Mouse (Mus musculus): Measurements from ENCODE around the gene Eps15. TPM values are rescaled to one million over a fixed set of nuclear protein-coding genes. Genes with fewer than 3 reads are reported as not detected.

Eps15 gene
- polyA plus RNA-seq, 1 experiment from 2014 or later: 77.9 TPM

DNA sequence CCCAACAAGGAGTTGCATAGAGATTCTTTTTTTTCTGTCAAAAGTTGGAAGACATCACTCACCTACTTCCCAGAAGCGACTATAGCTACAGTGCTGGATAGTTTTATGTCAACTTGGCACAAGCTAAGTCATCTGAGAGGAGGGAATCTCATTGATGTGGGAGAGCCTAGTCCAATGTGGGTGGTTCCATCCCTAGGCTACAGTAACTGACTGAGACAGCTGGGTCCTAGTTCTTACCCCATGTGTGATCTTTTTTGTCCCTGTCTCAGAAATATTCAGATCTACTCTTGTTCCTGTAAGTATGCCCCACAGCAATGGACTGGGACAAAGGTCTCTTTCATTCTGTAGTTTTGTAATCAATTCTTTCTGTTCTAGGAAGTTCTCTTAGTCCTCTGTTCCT lies 137.9 kb downstream of the Eps15 start:
- no peak for DNase-seq (ENCODE audit: low spot score)
- H3K36me3 ChIP-seq (replicated peaks; ENCODE audit: control insufficient read depth, insufficient read depth): no peaks in the 10 kb centered on the region
- 84% methylated on average over 1 of the region's 1 CpGs for WGBS

DNA sequence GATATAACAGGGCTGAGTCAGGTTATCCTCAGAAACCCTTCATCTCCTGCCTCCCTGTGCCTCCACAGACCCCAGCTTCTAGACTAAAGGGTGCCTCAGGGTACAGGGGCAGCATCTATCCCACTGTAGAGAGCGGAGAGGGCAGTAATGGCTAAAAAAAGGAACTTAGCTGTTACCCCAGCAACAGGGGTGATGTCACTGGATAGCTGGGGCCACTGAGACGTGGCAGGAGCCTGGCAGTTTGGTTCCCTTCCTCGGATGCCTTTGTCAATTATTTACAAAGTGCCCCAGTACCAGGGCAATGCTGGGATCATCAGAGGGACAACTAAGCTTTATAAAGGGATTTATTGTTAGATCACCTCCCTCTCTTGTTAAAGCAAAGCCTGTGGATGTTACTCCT lies 138.9 kb downstream of the Eps15 start:
- Histone ChIP-seq H3K4me1 (replicated peaks; ENCODE audit: control insufficient read depth, insufficient read depth, low read length) (no peaks in the 10 kb centered on the region), H3K27me3 (ENCODE audit: control insufficient read depth, insufficient read depth, low read length) (no peaks in the 10 kb centered on the region), H3K9me3 (ENCODE audit: control insufficient read depth, low read length) (no peaks in the 10 kb centered on the region), H3K27ac (no peak overlapping the region), H3K4me2 (replicated peaks) (no peak overlapping the region), H3K4me3 (replicated peaks; ENCODE audit: low read length) (no peak overlapping the region), H3K9ac (no peak overlapping the region), H3K36me3 (replicated peaks; ENCODE audit: control insufficient read depth, insufficient read depth) (no peaks in the 10 kb centered on the region)
- 20% methylated on average over 3 of the region's 3 CpGs for WGBS
- DNase-seq (ENCODE audit: low spot score) (no peak), ATAC-seq (ENCODE audit: low FRiP score) (no peak)

More for the DNA sequence above, 137.9 kb downstream of the Eps15 start:
- Histone ChIP-seq H3K27ac (no peak overlapping the region), H3K9me3 (ENCODE audit: control insufficient read depth, low read length) (no peaks in the 10 kb centered on the region), H3K27me3 (ENCODE audit: control insufficient read depth, insufficient read depth, low read length) (no peaks in the 10 kb centered on the region), H3K9ac (no peak overlapping the region), H3K4me2 (replicated peaks) (no peak overlapping the region), H3K4me3 (replicated peaks; ENCODE audit: low read length) (no peak overlapping the region), H3K4me1 (replicated peaks; ENCODE audit: control insufficient read depth, insufficient read depth, low read length) (no peaks in the 10 kb centered on the region)
- no peak for ATAC-seq (ENCODE audit: low FRiP score)

DNA sequence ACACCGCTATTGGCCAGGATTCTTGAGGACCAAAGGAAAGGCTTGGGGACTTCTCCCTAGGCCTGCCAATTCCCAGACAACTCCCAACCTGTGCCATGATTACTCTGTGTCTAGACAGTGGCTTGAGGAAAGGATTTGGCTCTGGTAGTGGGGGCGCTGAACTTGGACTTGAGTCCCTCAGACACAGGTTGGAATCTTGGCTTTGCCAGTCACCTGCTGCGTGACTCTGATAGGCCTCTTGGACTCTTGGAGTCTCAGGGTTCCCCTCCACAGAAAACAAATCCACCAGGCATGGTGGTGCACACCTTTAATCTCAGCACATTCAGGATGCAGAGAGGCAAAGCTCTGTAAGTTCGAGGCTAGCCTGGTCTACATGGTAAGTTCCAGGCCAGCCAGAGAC lies 139.5 kb downstream of the Eps15 start:
- Histone ChIP-seq H3K27ac (no peak overlapping the region), H3K9ac (no peak overlapping the region), H3K4me1 (replicated peaks; ENCODE audit: control insufficient read depth, insufficient read depth, low read length) (no peaks in the 10 kb centered on the region), H3K4me3 (replicated peaks; ENCODE audit: low read length) (no peak overlapping the region), H3K36me3 (replicated peaks; ENCODE audit: control insufficient read depth, insufficient read depth) (no peaks in the 10 kb centered on the region), H3K27me3 (ENCODE audit: control insufficient read depth, insufficient read depth, low read length) (no peaks in the 10 kb centered on the region), H3K9me3 (ENCODE audit: control insufficient read depth, low read length) (no peaks in the 10 kb centered on the region), H3K4me2 (replicated peaks) (no peak overlapping the region)
- ATAC-seq (ENCODE audit: low FRiP score) (no peak), DNase-seq (ENCODE audit: low spot score) (no peak)
- WGBS: 90% methylated on average over 4 of the region's 4 CpGs

DNA sequence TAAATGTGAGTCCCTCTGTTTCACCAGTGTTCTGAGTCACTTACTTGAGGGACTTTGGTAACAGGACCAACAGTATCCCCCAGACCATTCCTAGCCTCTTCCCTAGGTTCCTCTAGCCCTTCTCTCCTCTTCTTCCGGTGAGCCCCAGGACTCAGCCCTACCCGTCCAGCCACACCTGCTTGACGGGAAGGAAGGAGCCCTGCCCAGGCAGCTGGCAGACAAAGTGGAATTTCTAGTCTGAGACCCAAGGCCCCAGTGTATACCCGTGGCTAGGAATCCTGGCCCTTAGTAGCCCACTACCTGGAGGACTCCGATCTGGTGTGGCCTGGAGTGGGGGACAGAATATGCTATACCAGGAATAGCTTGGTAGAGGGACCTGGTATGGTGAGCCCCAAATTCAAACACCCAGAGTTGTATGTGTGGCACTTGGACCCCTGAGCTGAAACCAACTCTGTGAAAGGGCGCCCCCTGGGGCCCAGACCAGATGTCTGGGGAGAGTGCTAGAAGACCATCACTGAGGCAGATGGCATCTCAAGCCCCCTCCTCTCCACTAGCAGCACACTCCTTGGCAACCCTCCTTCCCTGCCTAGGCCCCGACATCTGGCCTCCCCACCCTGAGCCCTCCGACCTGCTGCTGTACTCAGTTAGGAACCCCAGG lies 140.2 kb downstream of the Eps15 start:
- H3K9me3 ChIP-seq (ENCODE audit: control insufficient read depth, low read length): no peaks in the 10 kb centered on the region
- no peak overlapping the region for H3K4me2 ChIP-seq (replicated peaks)
- no peak overlapping the region for H3K4me3 ChIP-seq (replicated peaks; ENCODE audit: low read length)
- DNase-seq (ENCODE audit: low spot score) (no peak), ATAC-seq (ENCODE audit: low FRiP score) (no peak)
- H3K36me3 ChIP-seq (replicated peaks; ENCODE audit: control insufficient read depth, insufficient read depth): no peaks in the 10 kb centered on the region
- 83% methylated on average over 8 of the region's 8 CpGs for WGBS
- no peak overlapping the region for H3K27ac ChIP-seq
- H3K9ac ChIP-seq: no peak overlapping the region
- H3K4me1 ChIP-seq (replicated peaks; ENCODE audit: control insufficient read depth, insufficient read depth, low read length): no peaks in the 10 kb centered on the region
- no peaks in the 10 kb centered on the region for H3K27me3 ChIP-seq (ENCODE audit: control insufficient read depth, insufficient read depth, low read length)

DNA sequence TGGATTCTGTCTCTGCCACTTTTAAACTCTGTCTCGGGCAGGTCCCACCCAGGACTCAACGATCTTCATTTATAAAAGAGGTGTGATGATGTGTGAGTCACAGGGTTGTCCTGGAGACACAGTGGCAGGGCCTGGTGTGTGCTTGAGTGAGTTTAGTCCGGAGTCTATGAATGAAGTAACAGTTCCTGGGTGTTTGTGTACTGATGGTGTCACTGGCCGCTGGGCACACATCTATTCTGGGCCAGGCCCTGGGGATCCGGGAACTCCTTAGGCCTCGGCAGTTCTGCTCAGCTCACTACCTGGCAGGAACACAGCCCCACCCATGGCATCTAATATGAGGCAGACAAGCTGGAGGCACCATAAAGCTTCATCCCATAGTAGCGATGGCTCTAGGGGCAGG lies 141.5 kb downstream of the Eps15 start:
- Histone ChIP-seq H3K4me3 (replicated peaks; ENCODE audit: low read length) (no peak overlapping the region), H3K9me3 (ENCODE audit: control insufficient read depth, low read length) (no peaks in the 10 kb centered on the region), H3K36me3 (replicated peaks; ENCODE audit: control insufficient read depth, insufficient read depth) (no peaks in the 10 kb centered on the region), H3K4me1 (replicated peaks; ENCODE audit: control insufficient read depth, insufficient read depth, low read length) (no peaks in the 10 kb centered on the region), H3K9ac (no peak overlapping the region), H3K27ac (no peak overlapping the region), H3K4me2 (replicated peaks) (no peak overlapping the region), H3K27me3 (ENCODE audit: control insufficient read depth, insufficient read depth, low read length) (no peaks in the 10 kb centered on the region)
- DNase-seq (ENCODE audit: low spot score) (no peak), ATAC-seq (ENCODE audit: low FRiP score) (0 out of 2 replicates have a peak, but pooled peaks have one; percentile 4)
- WGBS: 87% methylated on average over 7 of the region's 7 CpGs

DNA sequence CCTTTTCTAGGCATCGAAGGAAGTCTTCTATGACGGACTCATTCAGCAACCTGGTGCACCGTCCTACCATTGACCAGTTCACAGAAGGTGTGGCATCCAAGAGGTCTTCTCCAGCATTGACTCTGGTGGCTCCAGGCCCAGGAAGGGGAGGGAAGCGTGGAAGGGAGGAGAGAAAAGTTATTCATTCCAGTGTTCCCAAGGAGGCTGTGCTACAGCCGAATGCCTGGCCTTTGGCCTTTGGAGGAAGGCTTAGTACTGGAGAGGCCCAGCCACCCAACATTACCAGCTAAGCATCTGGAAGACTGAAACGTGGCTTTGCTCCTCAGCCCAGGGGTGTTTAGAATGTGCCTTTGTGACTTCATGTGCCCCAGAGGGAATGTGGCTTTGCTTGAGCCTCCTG lies 142.4 kb downstream of the Eps15 start:
- Histone ChIP-seq H3K27ac (no peak overlapping the region), H3K36me3 (replicated peaks; ENCODE audit: control insufficient read depth, insufficient read depth) (no peaks in the 10 kb centered on the region), H3K27me3 (ENCODE audit: control insufficient read depth, insufficient read depth, low read length) (no peaks in the 10 kb centered on the region), H3K9ac (no peak overlapping the region), H3K4me2 (replicated peaks) (no peak overlapping the region), H3K9me3 (ENCODE audit: control insufficient read depth, low read length) (no peaks in the 10 kb centered on the region), H3K4me3 (replicated peaks; ENCODE audit: low read length) (no peak overlapping the region), H3K4me1 (replicated peaks; ENCODE audit: control insufficient read depth, insufficient read depth, low read length) (no peaks in the 10 kb centered on the region)
- no peak for DNase-seq (ENCODE audit: low spot score)
- no peak for ATAC-seq (ENCODE audit: low FRiP score)
- WGBS: 79% methylated on average over 6 of the region's 6 CpGs

DNA sequence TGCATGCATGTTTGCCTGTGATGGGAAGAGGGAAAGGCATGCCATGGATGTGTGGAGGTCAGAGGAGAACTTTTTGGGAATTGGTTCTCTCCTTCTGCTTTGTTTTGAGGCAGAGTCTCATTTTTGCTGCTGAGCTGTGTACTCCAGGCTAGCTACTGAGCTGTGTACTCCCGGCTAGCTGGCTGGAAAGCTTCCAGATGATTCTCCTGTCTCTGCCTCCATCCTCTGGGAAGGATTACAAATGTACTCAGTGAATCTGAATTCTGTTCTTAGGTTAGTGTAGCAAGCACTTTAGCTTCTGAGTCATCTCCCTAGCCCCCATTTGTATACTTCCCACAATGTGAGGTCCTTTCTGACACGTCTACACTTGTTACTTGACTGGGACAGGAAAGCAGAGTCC lies 143.4 kb downstream of the Eps15 start:
- 85% methylated on average over 2 of the region's 2 CpGs for WGBS
- no peaks in the 10 kb centered on the region for H3K27me3 ChIP-seq (ENCODE audit: control insufficient read depth, insufficient read depth, low read length)
- DNase-seq (ENCODE audit: low spot score) (no peak), ATAC-seq (ENCODE audit: low FRiP score) (no peak)
- H3K4me2 ChIP-seq (replicated peaks): no peak overlapping the region
- H3K9ac ChIP-seq: no peak overlapping the region
- H3K27ac ChIP-seq: no peak overlapping the region
- no peaks in the 10 kb centered on the region for H3K9me3 ChIP-seq (ENCODE audit: control insufficient read depth, low read length)
- no peak overlapping the region for H3K4me3 ChIP-seq (replicated peaks; ENCODE audit: low read length)
- no peaks in the 10 kb centered on the region for H3K36me3 ChIP-seq (replicated peaks; ENCODE audit: control insufficient read depth, insufficient read depth)
- H3K4me1 ChIP-seq (replicated peaks; ENCODE audit: control insufficient read depth, insufficient read depth, low read length): no peaks in the 10 kb centered on the region

DNA sequence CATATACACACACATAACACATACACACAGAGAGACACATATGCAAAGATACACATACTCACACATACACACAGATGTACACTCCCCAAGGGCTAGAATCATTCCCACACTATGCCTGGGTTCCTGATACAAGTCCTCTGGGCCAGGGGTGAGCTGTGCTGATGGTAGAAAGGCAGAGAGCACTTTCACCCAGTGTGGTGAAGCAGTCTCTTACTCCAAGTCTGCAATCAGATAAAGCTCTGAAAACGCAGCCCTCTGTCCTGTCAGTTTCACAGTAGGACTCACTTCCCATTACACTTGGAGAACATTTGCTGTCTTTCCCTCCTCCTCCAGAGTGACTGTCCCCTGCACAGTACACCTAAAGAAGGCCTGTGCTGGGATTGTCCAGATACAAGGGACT lies 147.0 kb downstream of the Eps15 start:
- no peak overlapping the region for H3K9ac ChIP-seq
- ATAC-seq (ENCODE audit: low FRiP score) (no peak), DNase-seq (ENCODE audit: low spot score) (no peak)
- no peaks in the 10 kb centered on the region for H3K9me3 ChIP-seq (ENCODE audit: control insufficient read depth, low read length)
- 67% methylated on average over 1 of the region's 1 CpGs for WGBS
- H3K4me3 ChIP-seq (replicated peaks; ENCODE audit: low read length): no peak overlapping the region
- H3K4me2 ChIP-seq (replicated peaks): no peak overlapping the region
- no peaks in the 10 kb centered on the region for H3K36me3 ChIP-seq (replicated peaks; ENCODE audit: control insufficient read depth, insufficient read depth)
- H3K27ac ChIP-seq: no peak overlapping the region
- no peaks in the 10 kb centered on the region for H3K4me1 ChIP-seq (replicated peaks; ENCODE audit: control insufficient read depth, insufficient read depth, low read length)
- H3K27me3 ChIP-seq (ENCODE audit: control insufficient read depth, insufficient read depth, low read length): no peaks in the 10 kb centered on the region

DNA sequence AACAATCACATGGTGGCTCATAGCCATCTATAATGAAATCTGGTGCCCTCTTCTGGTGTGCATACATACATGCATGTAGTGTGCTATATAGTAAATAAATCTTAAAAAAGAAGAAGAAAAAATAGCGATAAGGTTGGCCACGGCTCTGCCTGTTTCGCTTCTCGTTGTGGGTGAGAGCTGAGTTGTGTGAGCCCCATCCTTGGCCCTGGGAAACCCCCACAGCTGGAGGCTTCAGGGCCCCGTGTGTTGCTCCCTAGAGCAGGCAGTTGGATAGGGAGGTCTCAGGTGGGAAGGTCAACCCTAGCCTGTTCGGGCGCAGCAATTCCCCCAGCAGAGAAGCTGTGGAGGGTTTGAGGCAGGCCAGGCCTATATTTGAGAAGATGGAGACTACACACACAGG lies 150.2 kb downstream of the Eps15 start:
- Histone ChIP-seq H3K27ac (no peak overlapping the region), H3K9ac (no peak overlapping the region), H3K9me3 (ENCODE audit: control insufficient read depth, low read length) (no peaks in the 10 kb centered on the region), H3K4me3 (replicated peaks; ENCODE audit: low read length) (no peak overlapping the region), H3K4me1 (replicated peaks; ENCODE audit: control insufficient read depth, insufficient read depth, low read length) (no peaks in the 10 kb centered on the region), H3K4me2 (replicated peaks) (no peak overlapping the region), H3K27me3 (ENCODE audit: control insufficient read depth, insufficient read depth, low read length) (no peaks in the 10 kb centered on the region), H3K36me3 (replicated peaks; ENCODE audit: control insufficient read depth, insufficient read depth) (no peaks in the 10 kb centered on the region)
- WGBS: 91% methylated on average over 7 of the region's 7 CpGs
- ATAC-seq (ENCODE audit: low FRiP score): no peak
- DNase-seq (ENCODE audit: low spot score): no peak

DNA sequence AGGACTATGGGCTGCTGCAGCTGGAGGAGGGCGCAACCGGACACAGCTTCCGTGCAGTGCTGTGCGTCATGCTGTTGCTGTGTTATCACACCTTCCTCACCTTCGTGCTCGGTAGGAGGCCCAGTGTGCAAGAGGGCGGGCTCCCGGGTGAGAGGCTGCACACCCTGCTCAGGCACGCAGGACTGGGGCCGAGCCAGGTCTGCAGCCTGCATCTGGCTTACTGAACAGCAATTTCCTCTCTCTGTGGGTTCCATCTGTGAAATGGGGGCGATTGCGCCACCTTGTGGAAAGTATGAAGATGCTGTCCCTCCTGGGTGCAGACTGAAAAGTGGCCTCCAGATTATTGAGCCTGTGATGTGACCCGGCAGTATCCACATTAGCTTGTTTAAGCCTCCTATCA lies 150.8 kb downstream of the Eps15 start:
- no peak overlapping the region for H3K4me2 ChIP-seq (replicated peaks)
- ATAC-seq (ENCODE audit: low FRiP score): no peak

More for the DNA sequence above, 150.8 kb downstream of the Eps15 start:
- Histone ChIP-seq H3K27me3 (ENCODE audit: control insufficient read depth, insufficient read depth, low read length) (no peaks in the 10 kb centered on the region), H3K9ac (no peak overlapping the region), H3K27ac (no peak overlapping the region), H3K9me3 (ENCODE audit: control insufficient read depth, low read length) (no peaks in the 10 kb centered on the region), H3K4me3 (replicated peaks; ENCODE audit: low read length) (no peak overlapping the region), H3K4me1 (replicated peaks; ENCODE audit: control insufficient read depth, insufficient read depth, low read length) (no peaks in the 10 kb centered on the region), H3K36me3 (replicated peaks; ENCODE audit: control insufficient read depth, insufficient read depth) (no peaks in the 10 kb centered on the region)
- peak; percentile 30 for DNase-seq (ENCODE audit: low spot score)
- 60% methylated on average over 13 of the region's 13 CpGs for WGBS

Data from hindbrain, embryonic 14.5 days (tissue).